Mouse (Mus musculus): ENCODE results near the gene Grb10.

GRCm38 (mm10) chr11:12019651-12020050, 18.8 kb downstream of the Grb10 start:
- no peak for TF ChIP-seq GATA1 (IDR thresholded peaks at IDR 0.05; ENCODE audit: borderline replicate concordance, low read length)
- no peak for TF ChIP-seq FLI1 (IDR thresholded peaks at IDR 0.05; ENCODE audit: low read length)

Measured in megakaryocyte, embryonic 14.5 days (primary cell).